Mouse (Mus musculus): ENCODE results near the gene Mgarp. TPM values are rescaled to one million over a fixed set of nuclear protein-coding genes. Genes with fewer than 3 reads are reported as not detected.
A peak's percentile ranks its signal among the peaks of the same experiment; 100 is the strongest.
"Not testable (repeated sequence)": the region's sequence is repeated elsewhere in the genome, so short reads cannot be mapped to it uniquely, and the experiment has no call there.

Mgarp gene
- polyA plus RNA-seq, 1 experiment from 2014 or later, result 5.0 TPM

- H3K36me3 ChIP-seq, result no peaks in the 10 kb centered on the region
- no peak overlapping the region for H3K27ac ChIP-seq
- H3K4me2 ChIP-seq (replicated peaks), result peak overlapping the region; percentile 56
- peak overlapping the region; percentile 57 for H3K9ac ChIP-seq
- H3K4me1 ChIP-seq, result peaks cover 4% of the 10 kb centered on the region
- peak overlapping the region; percentile 47 for H3K4me3 ChIP-seq
- H3K9me3 ChIP-seq (replicated peaks), result no peaks in the 10 kb centered on the region
- peak; percentile 67 for ATAC-seq (ENCODE audit: low FRiP score)
- peaks cover 31% of the 10 kb centered on the region for H3K27me3 ChIP-seq
- WGBS, result under 1% methylated on average over 50 of the region's 50 CpGs
Observed at GRCm38 (mm10) chr3:51358660-51359557, 37.6 kb downstream of the Mgarp start.

- Histone ChIP-seq H3K9me3 (replicated peaks) (no peaks in the 10 kb centered on the region), H3K9ac (no peak overlapping the region), H3K27ac (no peak overlapping the region), H3K27me3 (peaks cover 27% of the 10 kb centered on the region), H3K4me2 (replicated peaks) (peak overlapping the region; percentile 56), H3K4me3 (peak overlapping the region; percentile 47), H3K4me1 (peaks cover 4% of the 10 kb centered on the region), H3K36me3 (no peaks in the 10 kb centered on the region)
- 0 out of 2 replicates have a peak, but pooled peaks have one; percentile 39 for ATAC-seq (ENCODE audit: low FRiP score)
- WGBS, result under 1% methylated on average over 15 of the region's 15 CpGs
Observed at GRCm38 (mm10) chr3:51358181-51358580, 38.4 kb downstream of the Mgarp start.

- ATAC-seq (ENCODE audit: low FRiP score), result no peak
- 9% methylated on average over 14 of the region's 14 CpGs for WGBS
Observed at GRCm38 (mm10) chr3:51357624-51358023, 38.9 kb downstream of the Mgarp start.

GRCm38 (mm10) chr3:51357078-51357477, 39.5 kb downstream of the Mgarp start:
- no peak overlapping the region for H3K9ac ChIP-seq
- no peaks in the 10 kb centered on the region for H3K36me3 ChIP-seq
- 51% methylated on average over 5 of the region's 5 CpGs for WGBS
- no peaks in the 10 kb centered on the region for H3K9me3 ChIP-seq (replicated peaks)
- peaks cover 4% of the 10 kb centered on the region for H3K4me1 ChIP-seq
- no peak overlapping the region for H3K4me3 ChIP-seq
- no peak for ATAC-seq (ENCODE audit: low FRiP score)
- H3K27ac ChIP-seq, result no peak overlapping the region
- H3K4me2 ChIP-seq (replicated peaks), result no peak overlapping the region
- H3K27me3 ChIP-seq, result peaks cover 27% of the 10 kb centered on the region

More at GRCm38 (mm10) chr3:51357624-51358023, 38.9 kb downstream of the Mgarp start:
- no peaks in the 10 kb centered on the region for H3K36me3 ChIP-seq
- no peak overlapping the region for H3K27ac ChIP-seq
- peaks cover 27% of the 10 kb centered on the region for H3K27me3 ChIP-seq
- H3K4me3 ChIP-seq, result peak overlapping the region; percentile 47
- H3K9me3 ChIP-seq (replicated peaks), result no peaks in the 10 kb centered on the region
- peaks cover 4% of the 10 kb centered on the region for H3K4me1 ChIP-seq
- H3K9ac ChIP-seq, result no peak overlapping the region
- peak overlapping the region; percentile 56 for H3K4me2 ChIP-seq (replicated peaks)

GRCm38 (mm10) chr3:51354956-51355355, 41.6 kb downstream of the Mgarp start:
- not testable (repeated sequence) for H3K4me2 ChIP-seq (replicated peaks); H3K36me3 ChIP-seq; H3K9ac ChIP-seq; H3K27ac ChIP-seq; ATAC-seq (ENCODE audit: low FRiP score); H3K4me3 ChIP-seq; H3K4me1 ChIP-seq; H3K9me3 ChIP-seq (replicated peaks)
- 88% methylated on average over 6 of the region's 6 CpGs for WGBS
- peaks cover 22% of the 10 kb centered on the region for H3K27me3 ChIP-seq

GRCm38 (mm10) chr3:51354034-51354427, 42.5 kb downstream of the Mgarp start:
- ATAC-seq (ENCODE audit: low FRiP score), result no peak
- Histone ChIP-seq H3K9me3 (replicated peaks) (no peaks in the 10 kb centered on the region), H3K27ac (no peak overlapping the region), H3K36me3 (no peaks in the 10 kb centered on the region), H3K27me3 (peaks cover 15% of the 10 kb centered on the region), H3K9ac (no peak overlapping the region), H3K4me3 (no peak overlapping the region), H3K4me1 (peaks cover 4% of the 10 kb centered on the region), H3K4me2 (replicated peaks) (no peak overlapping the region)
- WGBS, result 76% methylated on average over 3 of the region's 3 CpGs

GRCm38 (mm10) chr3:51353325-51354033, 43.1 kb downstream of the Mgarp start:
- Histone ChIP-seq H3K4me3 (no peak overlapping the region), H3K4me1 (no peaks in the 10 kb centered on the region; the same call in 1 of the 2 replicates), H3K9me3 (replicated peaks) (no peaks in the 10 kb centered on the region), H3K36me3 (no peaks in the 10 kb centered on the region), H3K4me2 (replicated peaks) (no peak overlapping the region), H3K27me3 (peaks cover 10% of the 10 kb centered on the region), H3K9ac (no peak overlapping the region), H3K27ac (no peak overlapping the region)
- ATAC-seq (ENCODE audit: low FRiP score), result no peak
- 74% methylated on average over 4 of the region's 4 CpGs for WGBS

GRCm38 (mm10) chr3:51350806-51351205, 45.7 kb downstream of the Mgarp start:
- ATAC-seq (ENCODE audit: low FRiP score), result no peak
- Histone ChIP-seq H3K4me2 (replicated peaks) (no peak overlapping the region), H3K36me3 (no peaks in the 10 kb centered on the region), H3K9me3 (replicated peaks) (no peaks in the 10 kb centered on the region), H3K4me3 (no peak overlapping the region), H3K27me3 (no peaks in the 10 kb centered on the region), H3K4me1 (no peaks in the 10 kb centered on the region), H3K27ac (no peak overlapping the region), H3K9ac (no peak overlapping the region)
- 28% methylated on average over 3 of the region's 3 CpGs for WGBS

- H3K4me3 ChIP-seq, result no peak overlapping the region
- H3K4me1 ChIP-seq, result no peaks in the 10 kb centered on the region
- H3K9me3 ChIP-seq (replicated peaks), result no peaks in the 10 kb centered on the region
- ATAC-seq (ENCODE audit: low FRiP score), result no peak
- H3K27me3 ChIP-seq, result no peaks in the 10 kb centered on the region
- no peak overlapping the region for H3K4me2 ChIP-seq (replicated peaks)
- H3K9ac ChIP-seq, result no peak overlapping the region
- H3K36me3 ChIP-seq, result no peaks in the 10 kb centered on the region
- WGBS, result 51% methylated on average over 3 of the region's 3 CpGs
- H3K27ac ChIP-seq, result no peak overlapping the region
Observed at GRCm38 (mm10) chr3:51348646-51349238, 47.8 kb downstream of the Mgarp start.

GRCm38 (mm10) chr3:51345017-51345416, 51.5 kb downstream of the Mgarp start:
- not testable (repeated sequence) for H3K36me3 ChIP-seq; H3K27me3 ChIP-seq; H3K9me3 ChIP-seq (replicated peaks); H3K4me1 ChIP-seq; H3K4me3 ChIP-seq; H3K9ac ChIP-seq; H3K4me2 ChIP-seq (replicated peaks); ATAC-seq (ENCODE audit: low FRiP score); H3K27ac ChIP-seq
- WGBS, result 87% methylated on average over 2 of the region's 2 CpGs

- H3K9me3 ChIP-seq (replicated peaks); H3K9ac ChIP-seq; H3K4me3 ChIP-seq; H3K27ac ChIP-seq; H3K36me3 ChIP-seq; ATAC-seq (ENCODE audit: low FRiP score); H3K4me1 ChIP-seq; H3K4me2 ChIP-seq (replicated peaks); H3K27me3 ChIP-seq: not testable (repeated sequence)
- 92% methylated on average over 6 of the region's 6 CpGs for WGBS
Observed at GRCm38 (mm10) chr3:51344182-51344581, 52.4 kb downstream of the Mgarp start.

GRCm38 (mm10) chr3:51343260-51343659, 53.3 kb downstream of the Mgarp start:
- no peak overlapping the region for H3K27ac ChIP-seq
- no peak for ATAC-seq (ENCODE audit: low FRiP score)
- H3K4me2 ChIP-seq (replicated peaks), result no peak overlapping the region
- no peaks in the 10 kb centered on the region for H3K9me3 ChIP-seq (replicated peaks)
- H3K9ac ChIP-seq, result no peak overlapping the region
- peaks cover 13% of the 10 kb centered on the region for H3K4me1 ChIP-seq
- H3K4me3 ChIP-seq, result no peak overlapping the region
- WGBS, result 96% methylated on average over 4 of the region's 4 CpGs
- H3K36me3 ChIP-seq, result no peaks in the 10 kb centered on the region
- no peaks in the 10 kb centered on the region for H3K27me3 ChIP-seq

All from hindbrain, embryonic 12.5 days (tissue).